Mouse (Mus musculus): ENCODE measurements around the gene Slc38a9.

- TF ChIP-seq CTCF (IDR thresholded peaks at IDR 0.05; ENCODE audit: insufficient read depth, low read depth, low read length) (no peak), POLR2A (IDR thresholded peaks at IDR 0.05; ENCODE audit: insufficient read depth, low read depth, low read length) (no peak)
Observed at GRCm38 (mm10) chr13:112661687-112662086, 1.1 kb downstream of the Slc38a9 start.

Measured in olfactory bulb, adult 2 months (tissue).